Mouse (Mus musculus) brain, embryonic 14.5 days (tissue): Measurements from ENCODE around the gene Btnl4.

Source experiments
- CTCF ChIP-seq: fragments of 200-500 bp; IDR thresholded peaks from 2 replicates; pipeline ENCODE4 v1.5.1; 2012; ENCODE audit warnings: inconsistent platforms, mild to moderate bottlenecking, moderate library complexity, borderline replicate concordance; ENCODE audit not compliant: insufficient read depth, insufficient read length; ENCODE audit errors: extremely low read depth
- POLR2A ChIP-seq: fragments of 200-500 bp; IDR thresholded peaks from 2 replicates; pipeline ENCODE4 v1.6.1; 2012; ENCODE audit warnings: mild to moderate bottlenecking, inconsistent platforms, borderline replicate concordance; ENCODE audit not compliant: poor library complexity, insufficient read depth, insufficient read length, severe bottlenecking; ENCODE audit errors: extremely low read depth

- no peak for TF ChIP-seq CTCF
- TF ChIP-seq POLR2A: no peak
Measured at GRCm38 (mm10) chr17:34448473-34449041, 28.6 kb downstream of the Btnl4 start.
